Mouse (Mus musculus): ENCODE measurements around the gene Gm21677. TPM values are rescaled to one million over a fixed set of nuclear protein-coding genes. Genes with fewer than 3 reads are reported as not detected.
"Not testable (repeated sequence)": the region's sequence is repeated elsewhere in the genome, so short reads cannot be mapped to it uniquely, and the experiment has no call there.

The Gm21677 gene
- not detected for polyA plus RNA-seq (2012; fragmentation: generic; extraction: Trizol)

GRCm38 (mm10) chrY:3306349-3306748 is at the start of gene Gm21677:
TSS of gene Gm21677 (minus strand) at chrY:3306449.
- not testable (repeated sequence) for H3ac ChIP-seq (ENCODE audit: control insufficient read depth, insufficient read length); H3K36me3 ChIP-seq (ENCODE audit: control insufficient read depth, insufficient read depth); H3K4me3 ChIP-seq; H3K4me2 ChIP-seq (ENCODE audit: low read depth); H3K27me3 ChIP-seq (ENCODE audit: control insufficient read depth, insufficient read depth, insufficient read length); H3K79me2 ChIP-seq (ENCODE audit: control insufficient read depth, insufficient read depth)

GRCm38 (mm10) chrY:3345229-3345628 is 39.0 kb upstream of the Gm21677 start, which contains the start of gene Gm21693:
TSS of gene Gm21693 (minus strand) at chrY:3345329.
- not testable (repeated sequence) for H3ac ChIP-seq (ENCODE audit: control insufficient read depth, insufficient read length); H3K79me2 ChIP-seq (ENCODE audit: control insufficient read depth, insufficient read depth); H3K4me3 ChIP-seq; H3K27me3 ChIP-seq (ENCODE audit: control insufficient read depth, insufficient read depth, insufficient read length); H3K4me2 ChIP-seq (ENCODE audit: low read depth); H3K36me3 ChIP-seq (ENCODE audit: control insufficient read depth, insufficient read depth)

GRCm38 (mm10) chrY:3340661-3341060 is 34.4 kb upstream of the Gm21677 start:
- H3K36me3 ChIP-seq (ENCODE audit: control insufficient read depth, insufficient read depth); H3K27me3 ChIP-seq (ENCODE audit: control insufficient read depth, insufficient read depth, insufficient read length); H3ac ChIP-seq (ENCODE audit: control insufficient read depth, insufficient read length); H3K4me2 ChIP-seq (ENCODE audit: low read depth); H3K79me2 ChIP-seq (ENCODE audit: control insufficient read depth, insufficient read depth); H3K4me3 ChIP-seq: not testable (repeated sequence)

Other genes with a start within 250 kb of the Gm21677 start
- gene Gm21693, start 38.9 kb upstream of the Gm21677 start, polyA plus RNA-seq (2012; fragmentation: generic; extraction: Trizol): not detected
- not detected for gene Gm21704, start 103.7 kb upstream of the Gm21677 start, polyA plus RNA-seq (2012; fragmentation: generic; extraction: Trizol)
- not detected for gene Gm21708, start 103.7 kb upstream of the Gm21677 start, polyA plus RNA-seq (2012; fragmentation: generic; extraction: Trizol)

Data from myocyte (in vitro differentiated cells).